Mouse (Mus musculus): ENCODE measurements around the gene Keg1.

DNA sequence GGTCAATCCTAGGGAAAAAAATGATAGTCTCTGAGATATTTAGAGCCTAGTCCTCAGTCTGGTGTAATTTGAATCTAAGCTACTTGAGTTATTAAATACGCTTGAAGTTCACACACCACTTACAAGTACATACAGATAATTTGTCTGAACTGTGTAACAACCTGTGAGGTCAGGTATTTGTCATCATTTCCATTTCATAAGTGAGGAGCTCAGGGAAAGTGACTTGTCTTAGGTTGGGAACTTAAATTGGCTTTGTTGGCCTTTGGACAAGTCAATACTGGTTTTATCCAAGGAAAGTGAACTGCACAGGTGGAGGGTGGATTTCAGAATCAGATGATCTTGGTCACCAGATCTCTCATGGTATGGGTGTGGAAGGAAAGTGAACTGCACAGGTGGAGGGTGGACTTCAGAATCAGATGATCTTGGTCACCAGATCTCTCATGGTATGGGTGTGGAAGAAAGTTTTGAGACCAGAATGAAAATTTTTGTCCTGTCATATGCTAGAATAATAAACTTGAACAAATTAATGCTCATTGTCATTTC is 63.4 kb downstream of the Keg1 start:
- no peak for TF ChIP-seq CTCF (IDR thresholded peaks at IDR 0.05; ENCODE audit: insufficient read depth, low read depth, low read length)
- TF ChIP-seq POLR2A (IDR thresholded peaks at IDR 0.05; ENCODE audit: insufficient read depth, low read depth, low read length) = no peak
